In genomic region chr16:29829457-29829856, GRCm38 (mm10) we compare ENCODE assay signal across 14 mouse cellular contexts.
DNase-seq lines count a peak whose midpoint lies in the region; ATAC-seq and TF ChIP-seq lines count a peak whose summit lies in the region.
"Had no signal": no experiment of that assay in that cellular context is flagged by ENCODE, and none has a peak within 500 bp of the region (broad histone marks: within the 10 kb centered on the region; RNA-seq: fewer than 3 reads in every experiment).

No protein-coding gene starts in this region.

- H3K27me3 ChIP-seq in kidney, postnatal 0 days (ENCODE audit: insufficient read depth, low read length) = no peaks in the 10 kb centered on the region; the same call in 1 of the 2 replicates
- no peaks in the 10 kb centered on the region for H3K27me3 ChIP-seq in heart, embryonic 15.5 days
- peaks cover 39% of the 10 kb centered on the region for H3K27me3 ChIP-seq in hindbrain, embryonic 12.5 days
- H3K27me3 ChIP-seq: CH12.LX; forebrain, embryonic 15.5 days; liver, embryonic 15.5 days had no signal

- H3K4me1 ChIP-seq in kidney, postnatal 0 days (replicated peaks; ENCODE audit: insufficient read depth, low read length) = no peaks in the 10 kb centered on the region
- peaks cover 2% of the 10 kb centered on the region; the same call in 1 of the 2 replicates for H3K4me1 ChIP-seq in brown adipose tissue, adult 24 weeks (ENCODE audit: control insufficient read depth, insufficient read depth, insufficient read length, low read length)
- H3K4me1 ChIP-seq in heart, embryonic 15.5 days (replicated peaks) = peaks cover 4% of the 10 kb centered on the region; the same call in 1 of the 2 replicates
- no peaks in the 10 kb centered on the region for H3K4me1 ChIP-seq in hindbrain, embryonic 12.5 days
- H3K4me1 ChIP-seq: liver, embryonic 15.5 days; midbrain, embryonic 13.5 days had no signal

- H3K4me3 ChIP-seq in kidney, postnatal 0 days (replicated peaks; ENCODE audit: low read depth, low read length) = no peak overlapping the region
- no peak overlapping the region for H3K4me3 ChIP-seq in brown adipose tissue, adult 24 weeks (ENCODE audit: insufficient read depth, low read depth, low read length)
- H3K4me3 ChIP-seq in heart, embryonic 15.5 days = no peak overlapping the region
- no peak overlapping the region for H3K4me3 ChIP-seq in hindbrain, embryonic 12.5 days
- H3K4me3 ChIP-seq: forebrain, embryonic 15.5 days; liver, embryonic 15.5 days; midbrain, embryonic 13.5 days; neural tube, embryonic 12.5 days had no signal

- no peak for TF ChIP-seq CTCF in kidney, postnatal 0 days (IDR thresholded peaks at IDR 0.05; ENCODE audit: low read depth)

- ATAC-seq in kidney, postnatal 0 days (replicated peaks; ENCODE audit: low FRiP score, low read depth) = no peak
- ATAC-seq in heart, embryonic 15.5 days (replicated peaks; ENCODE audit: insufficient number of reproducible peaks, insufficient read depth, low FRiP score, low read depth) = peak; percentile 69; the same call in 1 of the 2 replicates
- no peak for ATAC-seq in hindbrain, embryonic 12.5 days (ENCODE audit: low FRiP score)
- ATAC-seq: forebrain, embryonic 15.5 days; midbrain, embryonic 13.5 days had no signal

- no peak overlapping the region for H3K27ac ChIP-seq in kidney, postnatal 0 days
- 0 out of 2 replicates have a peak overlapping the region, but pooled peaks have one; percentile 7 for H3K27ac ChIP-seq in brown adipose tissue, adult 24 weeks (replicated peaks; ENCODE audit: low read depth, low read length)
- H3K27ac ChIP-seq in heart, embryonic 15.5 days = peak overlapping the region; percentile 51
- no peak overlapping the region for H3K27ac ChIP-seq in hindbrain, embryonic 12.5 days
- H3K27ac ChIP-seq: liver, embryonic 15.5 days; macrophage; midbrain, embryonic 13.5 days; neural tube, embryonic 12.5 days had no signal

- H3K4me2 ChIP-seq in kidney, postnatal 0 days (ENCODE audit: low read length) = no peak overlapping the region
- no peak overlapping the region for H3K4me2 ChIP-seq in heart, embryonic 15.5 days
- no peak overlapping the region for H3K4me2 ChIP-seq in hindbrain, embryonic 12.5 days (replicated peaks)
- H3K4me2 ChIP-seq: forebrain, embryonic 15.5 days; liver, embryonic 15.5 days; midbrain, embryonic 13.5 days; neural tube, embryonic 12.5 days had no signal

- 74% methylated on average over 9 of the region's 9 CpGs for WGBS in kidney, postnatal 0 days
- 54% methylated on average over 9 of the region's 9 CpGs for WGBS in heart, embryonic 15.5 days
- WGBS in hindbrain, embryonic 12.5 days = 84% methylated on average over 9 of the region's 9 CpGs

- H3K36me3 ChIP-seq in kidney, postnatal 0 days (ENCODE audit: insufficient read depth, low read length) = no peaks in the 10 kb centered on the region
- H3K36me3 ChIP-seq in heart, embryonic 15.5 days = no peaks in the 10 kb centered on the region
- no peaks in the 10 kb centered on the region for H3K36me3 ChIP-seq in hindbrain, embryonic 12.5 days
- H3K36me3 ChIP-seq: forebrain, embryonic 15.5 days; liver, embryonic 15.5 days; midbrain, embryonic 13.5 days; neural tube, embryonic 12.5 days had no signal

- DNase-seq in kidney, postnatal 0 days (ENCODE audit: low spot score) = peak; percentile 48
- DNase-seq in kidney, postnatal 4 days = no peak
- DNase-seq in 3T3-L1 (ENCODE audit: low read depth, low spot score) = peak; percentile 23
- DNase-seq in urinary bladder, postnatal 25 days (ENCODE audit: low spot score) = no peak
- DNase-seq: right cerebral cortex, postnatal 4 days had no signal

- no peak overlapping the region for H3K9ac ChIP-seq in kidney, postnatal 0 days (ENCODE audit: low read depth, low read length)
- H3K9ac ChIP-seq in heart, embryonic 15.5 days = no peak overlapping the region
- H3K9ac ChIP-seq in hindbrain, embryonic 12.5 days = no peak overlapping the region
- H3K9ac ChIP-seq: forebrain, embryonic 15.5 days; liver, embryonic 15.5 days; midbrain, embryonic 13.5 days; neural tube, embryonic 12.5 days had no signal

- no peaks in the 10 kb centered on the region for H3K9me3 ChIP-seq in kidney, postnatal 0 days (replicated peaks; ENCODE audit: low read length)
- H3K9me3 ChIP-seq in heart, embryonic 15.5 days (replicated peaks) = no peaks in the 10 kb centered on the region
- no peaks in the 10 kb centered on the region for H3K9me3 ChIP-seq in hindbrain, embryonic 12.5 days (replicated peaks)
- H3K9me3 ChIP-seq: forebrain, embryonic 15.5 days; liver, embryonic 15.5 days had no signal

Comparison
In these comparisons a context has a peak if more than half of its experiments do, and no peak if none do; other contexts are left out.
1. DNase-seq: peak in kidney, postnatal 0 days (single experiment) and 3T3-L1 (single experiment); none in kidney, postnatal 4 days (0 of 2) and urinary bladder, postnatal 25 days (single experiment).
2. H3K27ac ChIP-seq: peak in brown adipose tissue, adult 24 weeks (single experiment) and heart, embryonic 15.5 days (single experiment); none in kidney, postnatal 0 days (single experiment) and hindbrain, embryonic 12.5 days (single experiment).